Mouse (Mus musculus) frontal cortex, postnatal 36 days (tissue): ENCODE measurements around the gene Gjc2.

Experiments
- DNase-seq, 2 experiments: peaks; one replicate each; pipeline ENCODE4 v3.0.0; 2022; ENCODE audit warnings: low spot score in 2 of 2

Gjc2 gene

GRCm38 (mm10) chr11:59208153-59208831 is 25.3 kb upstream of the Gjc2 start, which contains the start of gene 2310033P09Rik:
Gene 2310033P09Rik, plus strand, starts transcription at chr11:59208321.
- DNase-seq, result peak; percentile 95

- peak; percentile 93 to 94 for DNase-seq
These were observed 19.3 kb upstream of the Gjc2 start, which contains the start of gene Mrpl55 for GRCm38 (mm10) chr11:59202081-59202995. Gene Mrpl55, plus strand, starts transcription at chr11:59202486.

- DNase-seq, result no peak
These were observed 18.4 kb upstream of the Gjc2 start for GRCm38 (mm10) chr11:59201216-59202002.

- no peak for DNase-seq
These were observed 13.2 kb upstream of the Gjc2 start for GRCm38 (mm10) chr11:59196230-59196629.

- no peak for DNase-seq
These were observed 9.0 kb upstream of the Gjc2 start, which contains the start of gene Guk1 for GRCm38 (mm10) chr11:59192059-59192386. Gene Guk1, minus strand, starts transcription at chr11:59192212.

- DNase-seq, result peak; percentile 90 to 94
These were observed 8.4 kb upstream of the Gjc2 start for GRCm38 (mm10) chr11:59191231-59192058.

- DNase-seq, result no peak
These were observed 4.7 kb upstream of the Gjc2 start for GRCm38 (mm10) chr11:59187706-59188105.

GRCm38 (mm10) chr11:59185490-59185889 is 2.5 kb upstream of the Gjc2 start:
- DNase-seq, result no peak

- peak; percentile 28 to 54 for DNase-seq
These were observed 808 bp upstream of the Gjc2 start for GRCm38 (mm10) chr11:59183821-59184220.

- no peak for DNase-seq
These were observed 6.1 kb downstream of the Gjc2 start for GRCm38 (mm10) chr11:59176921-59177320.

- no peak for DNase-seq
These were observed 6.5 kb downstream of the Gjc2 start for GRCm38 (mm10) chr11:59176475-59176874.

- DNase-seq, result no peak
These were observed 8.7 kb downstream of the Gjc2 start for GRCm38 (mm10) chr11:59174189-59174838.

GRCm38 (mm10) chr11:59170549-59170948 is 12.5 kb downstream of the Gjc2 start:
- DNase-seq, result no peak

GRCm38 (mm10) chr11:59169807-59170206 is 13.2 kb downstream of the Gjc2 start:
- no peak for DNase-seq

GRCm38 (mm10) chr11:59165616-59166241 is 17.3 kb downstream of the Gjc2 start:
- DNase-seq, result no peak

- DNase-seq, result no peak
These were observed 18.6 kb downstream of the Gjc2 start for GRCm38 (mm10) chr11:59164384-59164783.

GRCm38 (mm10) chr11:59163255-59164236 is 19.5 kb downstream of the Gjc2 start, which contains the start of gene Iba57:
Gene Iba57, minus strand, starts transcription at chr11:59163739.
- peak; percentile 99 for DNase-seq

- DNase-seq, result no peak
These were observed 20.4 kb downstream of the Gjc2 start for GRCm38 (mm10) chr11:59162443-59163254.
